Mouse (Mus musculus) layer of hippocampus, postnatal 14 days (tissue): ENCODE results near the gene Ms4a5. TPM values are rescaled to one million over a fixed set of nuclear protein-coding genes. Genes with fewer than 3 reads are reported as not detected.
"Not testable (repeated sequence)": the region's sequence is repeated elsewhere in the genome, so short reads cannot be mapped to it uniquely, and the experiment has no call there.

Experiments
- DNase-seq, 2 experiments: peaks; one replicate each; pipeline ENCODE4 v3.0.0; 2021 to 2022; ENCODE audit warnings: low spot score in 2 of 2, mixed read lengths in 1 of 2
- long read RNA-seq, 2 experiments: library from polyadenylated mRNA; stranded (forward); transcript quantifications; one replicate each; pipeline ENCODE4 v2.0.0; 2021
- total RNA-seq, 2 experiments: library from RNA; stranded (reverse); gene quantifications; 2 replicates each; pipeline ENCODE4 v1.2.3; 2021

The Ms4a5 gene
- total RNA-seq, result not detected
- long read RNA-seq, experiment 1, result 0 reads
- long read RNA-seq, experiment 2, result 0 reads

DNA sequence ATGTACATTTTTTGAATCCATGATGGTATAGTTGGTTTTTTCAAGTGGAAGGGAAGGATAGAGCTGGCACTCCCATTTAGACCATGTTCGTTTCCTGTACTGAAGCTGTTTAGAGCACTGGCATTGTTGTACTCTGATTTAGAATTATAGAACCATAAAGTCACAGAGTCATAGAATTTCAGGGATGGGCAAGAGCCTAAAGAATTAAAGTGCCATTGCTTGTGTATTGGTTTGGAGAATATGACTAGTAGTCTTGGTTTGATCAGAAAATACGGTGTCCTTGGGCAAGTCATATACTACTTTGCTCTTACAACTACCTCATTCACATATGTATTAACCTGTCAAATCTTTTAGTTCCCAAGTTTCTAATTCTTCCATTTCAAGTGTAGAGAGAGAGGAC is at the start of gene Ms4a5:
Ms4a5 (minus strand) TSS at position 101 of the 400 bp plus-strand sequence.
- DNase-seq, result no peak

DNA sequence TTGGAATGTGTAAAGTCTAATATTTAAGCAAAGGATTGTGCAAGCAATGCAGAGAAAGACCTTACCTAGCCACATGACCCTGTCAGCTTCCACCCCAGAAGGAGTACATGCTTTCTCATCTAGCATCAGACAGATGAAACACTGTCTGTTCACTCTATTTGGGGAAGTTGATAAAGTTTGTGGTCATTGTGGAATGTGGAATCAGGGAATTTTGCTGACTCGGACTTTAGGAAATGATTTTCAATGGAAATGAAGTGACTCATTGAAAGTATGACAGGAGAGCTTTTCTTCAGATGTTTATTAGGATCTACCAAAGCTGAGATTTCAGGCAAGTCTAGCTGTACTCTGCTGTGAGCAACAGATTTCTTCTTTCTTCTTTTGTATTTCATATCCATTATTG is 37.5 kb upstream of the Ms4a5 start:
- no peak for DNase-seq

DNA sequence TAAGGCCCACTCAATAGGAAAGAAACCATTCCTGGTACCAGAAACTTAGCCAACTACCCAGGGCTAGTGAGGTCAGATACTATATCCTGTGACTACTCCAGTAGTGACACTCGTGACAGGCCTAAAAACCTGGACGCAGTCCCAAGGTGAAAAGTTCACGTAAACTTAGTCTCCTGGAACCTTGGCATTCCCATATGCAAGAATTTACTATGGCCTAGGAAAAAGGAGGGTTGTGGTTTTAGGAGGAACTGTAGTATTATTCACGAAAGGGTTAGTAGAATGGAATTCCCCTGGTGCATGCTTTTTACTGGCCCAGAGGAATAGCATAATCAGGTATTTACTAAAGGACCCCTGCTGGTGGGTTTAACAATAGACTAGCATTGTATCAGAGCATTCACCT is 33.1 kb upstream of the Ms4a5 start:
- DNase-seq, result no peak

DNA sequence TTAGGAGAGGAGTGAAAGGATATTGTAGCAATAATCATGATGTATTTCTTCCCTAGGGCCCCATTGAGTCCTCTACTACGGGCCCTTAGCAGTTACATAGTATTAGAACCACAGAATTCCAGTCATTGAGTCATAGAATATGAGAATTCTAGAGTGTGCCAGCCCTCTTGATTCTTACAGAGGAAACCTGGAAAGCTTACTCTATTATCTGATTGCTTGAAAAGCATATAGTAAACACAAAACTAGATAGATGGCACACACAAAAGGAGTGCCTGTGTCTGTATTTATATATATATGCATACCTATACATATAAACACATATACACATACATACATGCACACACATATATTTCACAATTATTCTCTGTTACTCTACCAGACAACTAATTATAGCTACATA is 30.7 kb upstream of the Ms4a5 start, which contains the start of gene Ms4a14:
Ms4a14 (minus strand) TSS at position 101 of the 400 bp plus-strand sequence.
- no peak for DNase-seq

DNA sequence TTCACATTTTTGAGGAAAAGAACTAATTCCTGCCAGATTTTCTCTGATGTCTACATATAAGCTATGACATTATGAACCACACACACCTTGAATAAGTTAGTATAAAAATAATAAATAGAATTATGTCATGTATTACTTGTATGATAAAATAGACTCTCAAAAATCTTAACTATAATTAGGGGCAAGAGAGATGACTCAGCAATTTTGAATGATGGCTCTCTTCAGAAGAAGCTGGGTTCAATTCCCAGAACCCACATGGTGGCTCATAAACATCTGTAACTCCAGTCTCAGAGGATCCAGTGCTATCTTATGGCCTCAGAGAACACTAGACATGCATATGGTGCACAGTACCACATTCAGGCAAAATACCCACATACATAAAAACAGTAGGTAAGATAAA is 25.2 kb upstream of the Ms4a5 start:
- no peak for DNase-seq

DNA sequence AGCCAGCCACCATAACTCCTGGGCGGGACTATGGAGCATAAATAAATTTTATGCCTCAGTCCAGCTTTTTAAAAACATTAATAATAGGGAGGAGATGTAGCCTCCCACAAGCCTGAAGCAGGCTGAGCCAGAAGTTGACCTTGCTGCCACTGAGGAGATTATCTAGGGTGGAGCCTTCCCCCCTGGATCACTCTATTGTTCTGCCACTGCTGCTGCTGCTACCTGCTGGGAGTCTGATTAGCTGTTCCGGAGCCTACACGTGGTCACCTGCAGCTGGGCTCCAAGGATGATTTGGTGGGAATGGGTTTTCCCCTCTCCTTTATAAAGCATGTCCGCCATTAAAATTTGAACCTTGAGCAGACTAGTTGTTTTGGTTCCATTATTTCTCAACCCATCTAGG is 15.9 kb upstream of the Ms4a5 start:
- not testable (repeated sequence) for DNase-seq

DNA sequence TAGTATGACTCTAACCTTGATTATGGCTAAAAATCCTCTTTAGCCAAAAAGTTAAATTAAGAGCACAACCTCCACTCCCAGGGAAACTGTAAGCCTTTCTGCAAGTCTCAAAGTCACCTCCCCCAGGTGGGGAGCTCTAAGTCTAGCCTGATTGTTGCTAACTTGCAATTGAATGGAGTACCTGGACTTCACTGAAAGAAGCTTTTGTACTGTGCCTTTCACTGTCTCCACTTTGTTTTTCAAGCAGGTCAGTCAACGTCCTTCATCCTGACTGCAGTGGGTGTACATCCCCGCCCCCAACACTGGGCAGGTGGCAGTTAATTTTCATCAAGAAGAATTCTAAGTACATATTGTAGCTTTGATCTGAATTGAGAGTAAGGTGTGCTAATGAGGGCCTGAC is 15.3 kb upstream of the Ms4a5 start:
- no peak for DNase-seq

DNA sequence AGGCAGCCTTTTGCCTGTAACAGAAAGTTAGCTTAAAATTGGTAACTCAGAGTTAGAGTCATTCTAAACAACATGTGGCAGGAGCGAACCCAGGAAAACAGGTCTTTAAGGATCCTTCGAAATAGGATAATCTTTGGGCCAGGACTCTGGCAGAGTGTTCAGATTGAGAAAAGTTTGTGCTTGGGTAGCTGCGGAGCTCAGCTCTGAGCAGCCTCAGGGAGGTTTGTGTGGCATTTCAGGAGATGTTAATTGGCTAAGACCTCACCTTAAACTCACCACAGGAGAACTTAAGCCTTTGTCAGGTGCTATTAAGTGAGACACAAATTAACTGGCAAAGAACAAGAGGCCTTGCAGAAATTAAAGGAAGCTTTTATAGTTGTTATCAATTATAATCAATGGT is 9.9 kb upstream of the Ms4a5 start:
- DNase-seq, result not testable (repeated sequence)

DNA sequence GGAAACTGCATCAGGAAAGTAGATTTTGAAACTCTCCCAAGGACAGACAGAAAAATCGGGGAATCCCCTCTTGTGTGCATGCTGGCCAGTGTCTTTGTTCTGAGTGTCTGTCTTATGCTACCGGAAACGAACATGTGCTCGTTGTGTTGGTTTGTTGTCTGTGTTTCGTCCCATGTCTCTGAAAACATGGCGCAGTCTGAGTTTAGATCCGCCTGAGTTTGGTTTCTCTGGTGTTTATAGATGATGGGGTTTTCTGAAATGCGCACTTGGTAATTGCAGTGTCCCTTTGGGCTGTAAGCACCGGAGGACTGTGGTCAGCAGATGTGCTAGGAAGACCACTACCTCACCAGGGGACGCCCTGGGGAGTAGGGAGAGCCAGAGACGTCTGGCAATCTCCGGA is 9.3 kb upstream of the Ms4a5 start:
- no peak for DNase-seq

DNA sequence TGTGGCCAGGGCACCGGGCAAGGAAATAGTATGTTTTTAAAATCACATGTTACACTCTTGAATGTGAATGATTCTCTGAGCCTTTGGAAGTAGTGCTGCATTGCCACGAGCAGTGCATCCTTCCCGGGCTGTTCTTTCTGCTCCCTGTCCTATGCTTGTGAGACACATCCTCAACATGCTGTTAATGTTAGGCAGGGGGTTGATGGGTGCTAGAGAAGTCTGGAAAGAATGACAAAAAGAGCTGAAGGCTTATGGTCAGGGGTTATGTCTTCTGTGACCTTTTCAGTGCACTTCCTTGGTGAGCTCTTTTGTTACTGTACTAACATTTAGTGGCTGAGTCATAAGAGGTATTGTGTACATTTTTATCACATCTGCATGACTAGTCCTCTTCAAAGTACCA is 3.5 kb downstream of the Ms4a5 start:
- no peak for DNase-seq

DNA sequence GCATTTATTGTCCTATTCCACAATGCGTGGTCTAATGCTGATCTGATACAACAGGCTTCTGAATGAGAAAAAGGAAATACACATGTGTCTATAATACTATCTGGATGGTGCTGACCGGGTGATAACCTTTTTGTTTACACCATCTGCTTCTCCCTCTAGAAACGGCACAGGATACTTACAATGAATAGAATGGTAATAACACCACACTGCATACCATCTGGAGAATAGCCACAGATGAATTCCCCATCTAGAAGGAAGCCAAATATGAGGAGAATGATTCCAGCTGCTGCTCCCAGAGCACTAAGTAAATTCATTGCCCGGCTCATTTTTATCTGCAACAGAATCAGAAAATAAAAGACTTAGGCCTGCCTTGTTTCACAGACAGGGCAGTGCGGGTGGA is 7.2 kb downstream of the Ms4a5 start:
- DNase-seq, result no peak

DNA sequence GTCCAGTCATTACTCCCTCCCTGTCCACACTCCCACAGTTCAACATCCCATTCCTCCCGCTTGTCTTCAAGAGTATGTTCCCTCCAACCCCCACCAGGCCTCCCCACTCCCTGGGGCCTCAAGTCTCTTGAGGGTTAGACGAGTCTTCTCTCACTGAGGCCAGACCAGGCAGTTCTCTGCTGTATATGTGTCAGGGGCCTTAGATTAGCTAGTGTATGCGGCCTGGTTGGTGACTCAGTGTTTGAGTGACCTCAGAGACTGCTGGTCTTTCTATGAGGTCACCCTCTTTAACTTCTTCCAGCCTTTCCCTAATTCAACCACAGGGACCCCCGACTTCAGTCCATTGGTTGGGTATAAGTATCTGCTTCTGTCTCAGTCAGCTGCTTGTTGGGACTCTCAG is 16.7 kb downstream of the Ms4a5 start:
- DNase-seq, result no peak

DNA sequence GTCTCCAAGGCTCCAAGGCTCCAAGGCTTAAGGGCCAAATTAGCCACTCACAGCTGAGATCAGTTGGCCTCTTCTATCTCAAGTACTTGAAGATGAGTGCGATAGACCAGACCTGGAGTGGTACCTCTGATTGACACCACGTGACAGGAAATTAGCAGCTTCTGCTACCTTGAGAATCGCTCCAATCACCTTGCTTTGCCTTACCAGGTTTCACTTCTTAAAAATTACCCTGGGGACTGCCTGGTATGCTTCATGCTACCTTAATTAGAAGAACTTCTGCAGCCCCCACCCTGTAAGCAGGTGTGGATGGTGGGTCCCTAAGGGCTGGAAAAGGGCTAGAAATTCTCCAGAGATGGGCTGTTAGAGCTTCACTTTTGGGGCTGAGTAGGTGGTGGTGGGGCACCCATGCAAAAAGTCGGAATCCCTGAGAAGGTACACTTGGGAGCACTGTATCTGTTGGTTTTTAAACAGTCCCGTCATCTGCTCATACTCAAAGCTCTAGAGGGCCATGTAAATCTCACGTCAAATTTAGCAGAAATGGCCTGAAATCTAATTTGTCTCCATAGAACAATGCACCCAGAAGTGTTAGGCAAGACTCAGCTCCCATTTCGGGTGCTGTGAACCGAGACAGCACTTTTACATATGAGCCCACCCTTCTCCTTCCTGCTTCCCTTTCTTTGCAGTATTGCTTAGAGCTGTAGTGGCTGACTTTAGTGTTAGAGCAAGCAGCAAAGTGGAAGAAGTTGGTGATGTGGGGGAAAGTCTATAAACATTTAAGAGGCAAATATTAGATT is 17.4 kb downstream of the Ms4a5 start, which contains the start of gene Ms4a1:
Ms4a1 (minus strand) TSS at position 190 of the 794 bp plus-strand sequence.
- DNase-seq, result no peak

DNA sequence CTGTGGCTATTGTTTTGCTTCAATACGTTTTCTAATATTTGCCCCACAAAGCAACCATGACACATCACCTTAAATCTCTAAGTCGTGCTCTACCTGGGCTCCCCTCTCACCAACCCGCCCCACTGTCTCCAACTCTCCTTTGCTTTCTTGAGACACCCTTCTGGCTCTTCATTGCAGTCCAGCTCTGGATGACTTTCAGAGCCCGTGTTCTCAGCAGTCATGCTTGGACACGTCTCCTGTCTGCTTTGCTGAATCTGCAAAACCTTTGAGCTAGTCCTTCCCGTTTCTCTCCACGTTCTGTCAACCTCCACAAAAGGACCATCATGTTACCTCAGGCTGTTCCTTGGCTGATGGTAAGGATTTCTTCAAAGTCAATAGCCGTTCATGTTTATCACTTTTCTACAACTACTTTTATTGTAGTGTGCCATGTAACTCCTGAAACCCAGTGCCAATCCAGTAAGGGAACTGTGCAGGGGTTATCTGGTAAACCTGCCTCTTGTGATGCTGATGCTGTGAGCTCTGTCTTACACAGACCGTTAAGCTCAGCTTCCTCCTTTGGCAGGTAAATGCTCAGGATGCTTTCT is 19.0 kb downstream of the Ms4a5 start:
- no peak for DNase-seq

DNA sequence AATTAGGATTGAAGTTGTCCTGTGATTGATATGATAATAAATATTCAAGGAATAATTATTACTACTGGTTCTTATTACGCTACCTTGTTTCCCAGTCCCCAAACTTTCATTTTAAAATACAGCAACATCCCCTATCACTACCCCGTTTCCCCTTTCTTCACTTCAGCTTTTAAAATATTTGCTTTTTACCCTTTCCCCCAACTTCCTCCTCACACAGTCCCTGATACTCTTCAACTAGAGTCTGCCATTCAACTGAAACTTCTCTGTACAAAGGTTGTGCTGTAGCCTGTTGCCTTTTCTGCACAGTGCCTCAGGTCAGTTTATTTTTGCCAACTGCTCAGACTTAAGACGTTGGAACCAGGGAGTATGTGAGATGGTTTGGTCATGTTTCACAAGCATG is 20.1 kb downstream of the Ms4a5 start:
- no peak for DNase-seq

DNA sequence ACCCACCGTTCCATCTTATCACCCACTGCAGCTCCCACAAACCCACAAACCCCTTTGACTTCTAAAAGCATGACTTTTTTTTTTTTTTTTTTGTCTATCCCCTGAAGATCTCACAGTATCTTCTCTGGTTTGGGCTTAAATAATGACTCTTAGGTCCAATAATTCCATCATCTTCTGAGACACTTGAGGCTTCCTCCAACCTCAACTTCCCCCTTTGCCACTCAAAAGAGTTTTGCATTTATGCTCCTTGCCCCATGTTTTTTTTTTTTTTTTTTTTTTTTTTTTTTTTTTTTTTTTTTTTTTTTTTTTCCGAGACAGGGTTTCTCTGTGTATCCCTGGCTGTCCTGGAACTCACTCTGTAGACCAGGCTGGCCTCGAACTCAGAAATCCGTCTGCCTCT is 20.7 kb downstream of the Ms4a5 start:
- DNase-seq, result not testable (repeated sequence)

DNA sequence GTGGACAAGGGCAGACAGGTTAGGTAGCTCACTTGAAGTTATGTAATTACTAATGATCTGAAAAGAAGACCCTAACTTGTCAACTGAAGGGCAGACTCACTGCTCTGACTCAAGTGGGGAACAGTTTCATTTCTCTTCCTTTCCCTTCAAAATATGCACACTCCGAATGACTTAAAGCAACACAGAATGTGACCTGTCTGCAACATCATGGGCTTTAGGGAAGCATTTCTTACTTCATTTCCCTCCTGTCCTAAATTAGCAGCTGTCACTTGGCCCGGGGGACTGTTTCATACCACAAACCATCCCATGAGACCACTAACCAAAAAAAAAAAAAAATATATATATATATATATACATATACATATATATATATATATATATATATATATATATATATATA is 22.2 kb downstream of the Ms4a5 start:
- DNase-seq, result no peak

DNA sequence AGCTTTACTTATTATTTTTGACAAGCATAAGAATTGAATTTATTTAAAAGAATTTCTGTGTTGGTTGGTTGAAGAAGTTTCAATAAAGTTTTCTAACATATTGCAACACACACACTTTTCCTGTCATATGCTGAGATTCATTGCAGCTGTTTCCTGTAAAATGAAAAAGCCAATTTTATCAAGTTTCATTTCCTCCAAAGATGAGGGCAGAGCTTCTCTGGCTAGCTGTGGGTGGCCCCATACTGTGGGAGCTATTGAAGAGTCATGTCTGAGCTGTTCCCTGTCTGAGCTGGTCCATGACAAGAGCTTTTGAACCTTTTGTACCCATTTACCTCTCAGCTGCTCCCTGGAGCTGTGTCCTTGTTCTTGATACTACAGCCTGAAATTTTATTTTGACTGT is 39.4 kb downstream of the Ms4a5 start:
- no peak for DNase-seq

DNA sequence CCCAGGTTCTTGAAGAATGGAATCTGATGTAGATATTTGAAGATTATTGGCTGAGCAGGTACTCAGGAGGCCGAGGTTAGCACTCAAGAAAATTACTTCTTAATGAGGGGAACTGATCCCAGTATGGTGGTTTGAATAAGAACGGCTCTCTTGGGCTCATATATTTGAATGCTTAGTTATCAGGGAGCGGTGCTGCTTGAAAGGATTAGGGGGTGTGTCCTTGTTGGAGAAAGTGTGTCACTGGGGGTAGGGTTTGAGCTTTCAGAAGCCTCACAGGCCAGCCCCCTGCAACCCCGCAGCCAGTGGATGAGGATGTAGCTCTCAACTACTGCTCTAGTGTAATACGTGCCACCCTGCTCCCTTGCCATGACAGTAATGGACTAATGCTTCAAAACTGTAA is 41.1 kb downstream of the Ms4a5 start:
- no peak for DNase-seq

DNA sequence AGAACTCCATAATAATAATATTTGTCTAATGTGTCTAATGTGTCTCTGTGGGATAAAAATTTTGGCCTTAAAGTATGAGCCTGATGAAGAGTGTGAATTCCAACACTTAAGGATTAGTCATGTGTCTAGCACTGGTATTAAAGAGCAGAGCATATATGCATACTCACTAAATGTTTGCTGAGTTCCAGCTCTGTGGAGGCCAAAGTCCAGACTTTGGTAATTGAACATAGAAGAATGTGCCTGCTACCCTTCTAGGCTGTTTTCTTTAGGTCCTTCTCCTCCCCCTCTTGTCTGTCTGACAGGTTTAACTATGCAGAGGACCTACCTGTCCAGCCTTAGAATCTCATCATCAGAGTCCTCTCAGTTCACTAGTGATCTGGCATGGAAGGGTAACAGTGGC is 47.9 kb downstream of the Ms4a5 start:
- DNase-seq, result no peak

DNA sequence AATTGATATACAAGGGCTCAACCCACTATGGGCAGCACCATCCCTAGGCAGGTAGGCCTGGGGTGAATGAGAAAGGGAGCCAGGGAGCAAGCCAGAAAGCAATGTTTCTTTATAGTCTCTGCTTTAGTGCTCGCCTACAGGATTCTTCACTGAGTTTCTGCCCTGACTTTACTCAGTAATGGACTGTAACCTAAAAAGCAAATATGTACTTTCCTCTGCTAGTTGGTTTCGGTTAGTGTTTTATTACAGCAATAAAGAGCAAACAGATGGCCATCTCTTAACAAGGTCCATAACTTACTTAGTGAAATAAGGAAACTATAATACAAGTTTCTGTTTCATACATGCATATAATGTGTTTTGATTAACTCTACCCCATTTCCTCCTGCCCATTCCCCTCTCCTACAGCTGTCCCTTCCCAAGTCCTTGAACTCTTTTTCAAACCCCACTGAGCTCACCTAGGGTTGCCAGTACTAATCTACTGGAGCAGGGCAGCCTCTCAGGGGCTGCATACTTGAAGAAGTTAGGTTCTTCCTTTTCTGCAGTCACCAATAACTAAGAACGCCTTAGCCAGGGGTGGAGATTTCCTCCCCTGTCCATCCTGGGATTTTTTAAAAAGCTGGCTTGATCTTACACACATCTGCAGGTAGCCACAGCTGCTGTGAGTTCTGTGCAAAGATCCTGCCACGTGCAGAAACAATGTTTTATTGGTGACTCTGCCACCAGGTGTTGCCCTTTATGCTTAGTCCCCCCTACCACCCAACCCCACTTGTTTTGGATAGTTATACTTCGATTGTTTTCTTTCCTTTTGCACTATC is 48.5 kb downstream of the Ms4a5 start:
- no peak for DNase-seq

DNA sequence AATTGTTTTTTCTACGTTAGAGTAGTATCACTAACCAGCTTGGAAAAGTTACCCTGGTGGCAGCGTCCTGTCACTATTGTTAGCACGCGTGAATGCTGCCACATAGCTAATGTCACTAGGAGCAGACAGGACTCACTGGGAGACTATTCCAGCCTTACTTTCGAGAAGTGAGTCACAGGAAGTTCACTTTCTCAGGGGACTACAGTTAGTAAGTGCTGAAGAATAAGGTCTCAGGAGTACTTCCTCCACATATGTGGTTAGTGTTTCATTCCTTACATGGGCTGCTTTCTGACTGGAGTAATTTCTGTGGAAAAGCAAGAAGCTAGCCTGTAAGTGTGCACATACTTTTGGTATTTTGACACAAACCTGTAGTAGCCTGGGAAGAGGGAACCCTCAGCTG is 49.4 kb downstream of the Ms4a5 start:
- no peak for DNase-seq
